Mouse (Mus musculus) neutrophil, adult 5-6 weeks (primary cell): ENCODE measurements around the gene Actr6. TPM values are rescaled to one million over a fixed set of nuclear protein-coding genes. Genes with fewer than 3 reads are reported as not detected.

Experiments
- ATAC-seq: fragments of 151-379, 151-347 bp; 2 replicates; pipeline ENCODE4 v1.8.0; 2017; ENCODE audit warnings: mild to moderate bottlenecking, moderate TSS enrichment; ENCODE audit not compliant: insufficient number of reproducible peaks, poor library complexity, low FRiP score, severe bottlenecking; ENCODE audit errors: extremely low read depth
- total RNA-seq: library from RNA; stranded (forward); fragments of 200-1000 nt; gene quantifications from 2 replicates; pipeline ENCODE4 v1.2.3, GENCODE M21; 2017

Gene Actr6
- 15.4 and 18.4 TPM in 2 replicates for total RNA-seq

- ATAC-seq = peak; percentile 100
These were observed at the start of gene Actr6 for GRCm38 (mm10) chr10:89732001-89732794. TSS of gene Actr6 (minus strand) at chr10:89732295.

GRCm38 (mm10) chr10:89776029-89776428 lies 43.9 kb upstream of the Actr6 start:
- no peak for ATAC-seq

DNA sequence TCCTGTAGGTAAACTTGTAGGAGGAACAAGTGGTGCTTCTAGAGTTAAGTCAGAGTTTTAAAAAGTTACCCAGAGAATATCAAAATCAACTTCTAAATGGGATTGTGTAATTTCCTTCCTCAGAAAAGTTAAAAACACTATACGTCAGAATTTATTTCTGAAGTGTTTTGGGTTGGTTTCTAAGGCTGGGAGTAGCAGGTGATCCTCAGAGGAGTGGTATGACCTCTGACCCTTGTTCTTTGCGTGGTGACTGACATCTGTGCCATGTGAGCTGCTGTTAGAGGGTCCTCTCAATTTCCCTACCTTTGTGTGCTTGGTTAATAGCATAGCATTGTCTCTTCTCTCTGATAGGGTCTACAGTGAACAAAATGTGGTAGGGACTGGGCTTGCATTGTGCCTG lies 39.8 kb upstream of the Actr6 start:
- ATAC-seq = no peak

GRCm38 (mm10) chr10:89769096-89769495 lies 37.0 kb upstream of the Actr6 start:
- no peak for ATAC-seq

DNA sequence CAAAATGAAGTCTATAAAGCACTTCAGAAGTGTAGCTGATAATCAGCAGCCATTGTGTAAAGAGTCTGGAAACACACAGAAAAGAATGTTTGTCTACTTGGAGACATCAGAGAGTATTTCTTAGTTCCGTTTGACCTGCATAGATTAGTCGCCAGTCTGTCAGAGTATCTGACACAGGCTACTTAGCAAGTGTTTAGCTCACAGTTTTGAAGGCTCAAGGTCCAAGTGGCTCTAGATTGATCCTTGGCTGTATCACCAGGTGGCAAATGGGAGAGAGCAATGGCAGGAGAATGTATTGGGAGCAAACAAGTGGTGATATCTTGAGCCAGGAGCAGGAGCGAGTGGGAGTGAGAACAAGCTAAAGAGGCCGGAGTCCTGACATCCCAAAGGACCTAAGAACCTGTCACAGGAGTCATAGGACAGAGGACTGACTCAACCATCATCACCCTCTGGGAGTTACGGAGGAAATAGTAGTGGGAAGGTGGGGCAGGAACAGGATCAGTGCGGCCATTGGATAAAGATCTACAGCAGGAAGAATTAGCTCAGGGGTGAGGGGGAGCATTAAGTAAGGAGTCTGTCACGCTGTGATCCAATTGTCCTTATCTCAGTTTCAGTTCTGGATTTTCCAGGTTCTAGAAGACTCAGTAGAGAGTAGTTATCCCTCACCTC lies 36.4 kb upstream of the Actr6 start:
- no peak for ATAC-seq

GRCm38 (mm10) chr10:89765790-89766714 lies 34.0 kb upstream of the Actr6 start:
- no peak for ATAC-seq

GRCm38 (mm10) chr10:89764457-89765121 lies 32.5 kb upstream of the Actr6 start:
- ATAC-seq = no peak

DNA sequence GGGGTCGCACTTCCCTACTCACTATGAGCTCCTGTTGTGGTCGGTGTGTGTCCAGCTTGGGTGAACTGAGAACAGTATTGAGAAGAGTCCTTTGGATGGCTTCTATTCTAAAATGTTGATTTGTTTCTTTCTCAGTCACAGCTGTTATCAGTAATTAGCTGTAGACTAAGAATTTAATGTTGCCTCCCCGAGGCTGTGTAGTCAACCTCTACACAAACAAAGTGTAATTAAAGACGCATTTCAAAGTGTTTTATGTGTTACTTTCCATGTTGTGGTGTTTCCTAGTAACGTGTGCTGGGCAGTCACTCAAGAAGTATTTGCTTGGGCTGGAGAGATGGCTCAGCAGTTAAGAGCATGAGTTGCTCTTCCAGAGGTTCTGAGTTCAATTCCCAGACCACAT lies 28.7 kb upstream of the Actr6 start:
- no peak for ATAC-seq

DNA sequence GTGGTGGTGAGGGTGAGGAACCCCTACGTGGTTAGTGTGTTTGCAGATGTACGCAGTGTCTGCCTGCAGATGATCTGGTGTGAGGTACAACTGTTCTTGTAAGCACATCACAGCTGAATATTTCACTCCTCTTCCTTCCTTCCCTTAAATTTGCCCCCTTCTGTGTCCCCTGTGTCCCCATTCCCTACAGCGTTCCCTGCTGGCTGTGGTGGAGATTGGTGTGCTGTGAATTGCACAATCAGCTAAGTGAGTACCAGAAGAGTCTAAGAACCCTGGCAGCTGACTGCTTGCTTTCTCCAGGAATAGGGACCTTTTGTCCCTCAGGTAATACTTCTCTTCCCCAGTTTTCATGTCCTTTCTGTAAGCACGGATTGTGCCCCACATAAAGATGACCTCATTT lies 23.1 kb upstream of the Actr6 start:
- no peak for ATAC-seq

GRCm38 (mm10) chr10:89751069-89751468 lies 19.0 kb upstream of the Actr6 start:
- ATAC-seq = no peak

- ATAC-seq = no peak
These were observed 16.5 kb upstream of the Actr6 start for GRCm38 (mm10) chr10:89748619-89749018.

DNA sequence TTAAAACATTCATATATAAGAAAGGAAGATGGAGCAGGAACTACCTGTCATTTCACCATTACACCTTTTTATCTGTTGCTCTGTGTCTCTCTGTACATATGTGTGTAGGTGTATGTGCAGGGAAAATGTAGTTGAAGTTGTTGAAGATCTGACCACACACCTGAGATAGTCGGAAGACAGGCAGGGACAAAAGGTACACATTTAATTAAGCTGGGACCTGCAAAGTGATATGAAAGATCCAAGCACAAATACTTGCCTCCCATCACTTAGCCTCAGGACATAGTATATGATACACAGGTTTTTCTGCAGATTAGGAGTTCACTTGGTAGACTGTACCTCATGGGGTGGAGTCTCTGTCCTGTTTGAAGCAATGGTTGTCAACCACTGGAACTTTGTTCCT lies 15.8 kb upstream of the Actr6 start:
- no peak for ATAC-seq

- ATAC-seq = peak; percentile 7; the same call in 1 of the 2 replicates
These were observed 15.3 kb upstream of the Actr6 start for GRCm38 (mm10) chr10:89747221-89747905.

- ATAC-seq = no peak
These were observed 14.5 kb upstream of the Actr6 start for GRCm38 (mm10) chr10:89746581-89746980.

DNA sequence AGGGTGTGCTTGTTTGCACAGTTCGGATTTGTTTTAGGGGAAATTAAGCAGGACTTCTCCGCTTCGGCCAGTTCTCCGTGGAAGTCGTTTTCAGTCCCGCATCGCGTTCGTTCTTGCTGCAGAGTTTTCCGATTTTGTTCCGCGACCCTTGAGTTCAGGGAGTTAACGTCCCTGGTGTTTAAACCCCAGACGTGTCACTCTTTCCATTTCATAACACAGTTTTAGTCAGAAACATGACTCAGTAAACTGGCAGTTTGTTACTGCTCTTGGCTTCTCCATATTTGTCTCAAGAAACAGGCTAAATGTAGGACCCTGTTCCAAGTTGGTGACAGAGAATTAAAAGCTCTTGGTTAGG lies 13.5 kb upstream of the Actr6 start:
- ATAC-seq = peak; percentile 21; the same call in 1 of the 2 replicates

- ATAC-seq = peak; percentile 86
These were observed 13.0 kb upstream of the Actr6 start, which contains the start of gene Uhrf1bp1l for GRCm38 (mm10) chr10:89744871-89745665. TSS of gene Uhrf1bp1l (plus strand) at chr10:89744991.

DNA sequence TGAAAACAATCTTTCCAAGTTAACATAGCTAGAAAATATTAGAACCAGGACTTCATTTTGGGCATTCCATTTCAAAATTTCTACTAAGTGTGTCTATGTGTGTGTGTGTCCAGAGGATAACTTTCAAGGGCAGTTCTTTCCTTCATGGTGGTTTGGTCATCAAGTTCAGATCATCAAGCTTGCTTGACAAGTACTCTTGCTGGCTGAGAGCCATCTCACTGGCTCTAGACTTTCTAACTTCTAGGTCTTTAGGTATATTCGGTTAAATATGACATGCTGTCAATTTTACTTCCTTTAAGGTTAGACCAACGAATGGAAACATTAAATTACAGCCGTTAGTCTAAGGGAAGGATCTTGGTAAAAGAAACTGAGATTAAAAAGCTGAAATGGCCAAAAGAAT lies 12.2 kb upstream of the Actr6 start:
- ATAC-seq = no peak

DNA sequence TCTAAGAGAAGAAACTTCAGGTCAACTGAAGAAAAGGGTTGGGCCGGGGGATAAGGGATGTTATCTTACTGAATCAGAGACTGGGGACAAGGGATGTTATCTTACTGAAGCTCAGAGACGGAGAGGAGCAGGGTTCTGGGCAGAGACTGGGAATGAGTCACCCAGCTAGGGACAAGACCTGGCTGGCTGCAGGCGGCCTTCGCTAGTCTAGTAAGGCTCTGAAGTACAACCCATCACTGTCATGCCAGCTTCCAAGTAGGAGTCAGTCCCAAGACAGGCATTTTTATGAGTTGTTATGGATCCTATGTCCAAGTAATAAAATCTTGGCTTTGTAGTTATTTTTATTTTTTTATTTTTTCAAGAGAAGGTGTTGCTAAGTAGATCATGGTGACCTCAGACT lies 11.2 kb upstream of the Actr6 start:
- ATAC-seq = no peak
